Mouse (Mus musculus): ENCODE measurements at regions not wholly inside any gene's neighbourhood (a gene's known extent, or its start where the extent isn't known, plus 50 kb on each side); places are given as distances from the start of the nearest gene placed in this dataset.
A peak's percentile ranks its signal among the peaks of the same experiment; 100 is the strongest.
"Not testable (repeated sequence)": the region's sequence is repeated elsewhere in the genome, so short reads cannot be mapped to it uniquely, and the experiment has no call there.

DNA sequence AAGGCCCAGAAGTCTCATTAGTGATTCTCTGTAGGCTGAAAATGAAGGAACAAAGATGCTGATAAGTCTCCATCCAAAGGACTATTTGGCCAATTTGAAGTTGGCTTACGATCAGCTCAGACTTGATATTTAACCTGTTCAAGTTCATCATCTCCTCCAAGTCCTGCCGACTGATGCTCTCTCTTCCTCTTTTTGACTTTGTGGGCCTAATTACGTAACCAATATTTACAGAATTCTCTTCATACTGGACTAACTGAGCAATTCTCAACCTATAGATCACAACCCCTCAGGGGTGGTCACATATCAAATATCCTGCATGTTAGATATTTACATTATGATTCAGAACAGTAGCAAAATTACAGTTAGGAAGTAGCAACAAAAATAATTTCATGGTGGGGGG is 101.2 kb upstream of the Frmd4a start:
- no peaks in the 10 kb centered on the region for H3K9me3 ChIP-seq
- H3K27me3 ChIP-seq: no peaks in the 10 kb centered on the region
- H3K9ac ChIP-seq: no peak overlapping the region
- no peak for ATAC-seq (ENCODE audit: low FRiP score, low read depth)
- no peak overlapping the region for H3K4me3 ChIP-seq
- no peaks in the 10 kb centered on the region for H3K4me1 ChIP-seq (replicated peaks)
- H3K4me2 ChIP-seq: no peak overlapping the region
- 89% methylated on average over 3 of the region's 3 CpGs for WGBS
- no peaks in the 10 kb centered on the region for H3K36me3 ChIP-seq
- no peak overlapping the region for H3K27ac ChIP-seq (replicated peaks)

DNA sequence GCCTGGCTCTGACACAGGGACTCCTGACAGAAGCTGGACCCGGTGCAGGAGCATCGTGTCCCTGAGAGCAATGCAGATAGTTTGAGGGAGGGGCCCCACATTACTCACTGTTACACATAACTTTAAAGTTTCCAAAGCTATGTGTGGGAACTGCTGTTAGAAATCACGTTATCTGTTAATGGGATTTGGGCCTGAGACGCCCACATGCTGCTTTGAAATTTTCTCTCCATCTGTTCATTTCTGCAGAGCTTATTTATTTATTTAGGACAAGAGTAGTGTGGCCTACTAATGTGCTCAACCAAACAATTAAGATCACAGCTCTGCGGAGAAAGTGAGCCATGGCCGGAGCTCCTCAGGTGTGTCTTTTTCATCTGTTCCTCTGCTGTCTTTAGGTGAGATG is 99.4 kb upstream of the Frmd4a start:
- ATAC-seq (ENCODE audit: low FRiP score, low read depth): no peak

DNA sequence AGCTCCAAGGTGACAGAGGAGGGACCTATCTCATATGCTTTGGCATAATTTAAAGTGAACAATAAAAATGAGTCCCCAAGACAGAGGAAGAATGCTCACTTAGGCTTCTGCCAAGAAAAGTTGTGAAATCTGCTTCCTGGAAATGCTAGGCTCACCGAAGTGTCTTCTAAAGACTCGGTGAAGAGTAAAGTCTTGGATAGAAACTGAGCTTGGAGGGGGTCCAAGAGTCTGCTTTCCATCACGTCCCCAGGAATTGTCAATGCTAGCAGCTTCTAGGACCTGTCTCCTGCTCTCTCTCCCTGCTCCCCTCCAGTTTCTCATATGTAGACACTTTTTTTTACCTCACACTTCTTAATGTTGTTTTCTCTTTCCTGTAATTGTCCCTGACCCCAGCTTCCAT is 97.6 kb upstream of the Frmd4a start:
- H3K27ac ChIP-seq (replicated peaks): no peak overlapping the region
- H3K4me2 ChIP-seq: no peak overlapping the region
- no peaks in the 10 kb centered on the region for H3K9me3 ChIP-seq
- no peak overlapping the region for H3K9ac ChIP-seq
- ATAC-seq (ENCODE audit: low FRiP score, low read depth): no peak
- no peaks in the 10 kb centered on the region for H3K36me3 ChIP-seq
- no peak overlapping the region for H3K4me3 ChIP-seq
- no peaks in the 10 kb centered on the region for H3K4me1 ChIP-seq (replicated peaks)
- H3K27me3 ChIP-seq: no peaks in the 10 kb centered on the region
- WGBS: 63% methylated on average over 3 of the region's 3 CpGs

More for the DNA sequence above, 99.4 kb upstream of the Frmd4a start:
- WGBS: 70% methylated on average over 6 of the region's 6 CpGs
- Histone ChIP-seq H3K9me3 (no peaks in the 10 kb centered on the region), H3K27ac (replicated peaks) (no peak overlapping the region), H3K27me3 (no peaks in the 10 kb centered on the region), H3K4me1 (replicated peaks) (no peaks in the 10 kb centered on the region), H3K36me3 (no peaks in the 10 kb centered on the region), H3K4me3 (no peak overlapping the region), H3K9ac (no peak overlapping the region), H3K4me2 (no peak overlapping the region)

DNA sequence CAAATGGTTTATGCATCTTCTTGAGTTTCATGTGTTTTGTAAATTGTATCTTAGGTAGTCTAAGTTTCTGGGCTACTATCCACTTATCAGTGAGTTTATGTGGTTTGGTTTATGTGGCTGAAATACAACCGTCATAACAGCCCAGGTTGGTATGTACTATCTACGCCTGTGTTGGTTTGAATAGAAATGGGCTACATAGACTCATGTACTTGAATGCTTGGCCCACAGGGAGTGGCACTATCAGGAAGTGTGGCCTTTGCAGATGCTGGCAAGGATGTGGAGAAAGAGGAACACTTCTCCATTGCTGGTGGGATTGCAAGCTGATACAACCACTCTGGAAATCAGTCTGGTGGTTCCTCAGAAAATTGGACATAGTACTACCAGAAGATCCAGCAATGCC is 96.4 kb upstream of the Frmd4a start:
- H3K4me2 ChIP-seq; H3K36me3 ChIP-seq; H3K4me1 ChIP-seq (replicated peaks); H3K27ac ChIP-seq (replicated peaks); H3K4me3 ChIP-seq; H3K9ac ChIP-seq; H3K27me3 ChIP-seq; H3K9me3 ChIP-seq; ATAC-seq (ENCODE audit: low FRiP score, low read depth): not testable (repeated sequence)
- WGBS: 98% methylated on average over 2 of the region's 2 CpGs

DNA sequence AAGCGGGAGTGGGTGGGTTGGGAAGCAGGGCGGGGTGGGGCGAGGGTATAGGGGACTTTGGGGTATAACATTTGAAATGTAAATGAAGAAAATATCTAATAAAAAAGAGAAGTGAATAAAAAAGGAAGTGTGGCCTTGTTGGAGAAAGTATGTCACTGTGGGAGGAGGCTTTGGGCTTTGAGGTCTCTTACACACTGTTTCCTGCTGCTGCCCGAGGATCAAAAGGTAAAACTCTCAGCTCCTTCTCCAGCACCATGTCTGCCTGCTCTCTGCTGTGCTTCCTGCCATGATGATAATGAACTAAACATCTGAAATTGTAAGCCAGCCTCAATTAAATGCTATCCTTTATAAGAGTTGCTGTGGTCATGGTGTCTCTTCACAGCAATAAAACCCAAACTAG is 94.8 kb upstream of the Frmd4a start:
- H3K4me1 ChIP-seq (replicated peaks): no peaks in the 10 kb centered on the region; the same call in 1 of the 2 replicates
- H3K9ac ChIP-seq: no peak overlapping the region
- H3K27ac ChIP-seq (replicated peaks): no peak overlapping the region
- ATAC-seq (ENCODE audit: low FRiP score, low read depth): no peak
- H3K4me2 ChIP-seq: no peak overlapping the region
- 92% methylated on average over 4 of the region's 4 CpGs for WGBS
- no peak overlapping the region for H3K4me3 ChIP-seq
- no peaks in the 10 kb centered on the region for H3K27me3 ChIP-seq
- no peaks in the 10 kb centered on the region for H3K9me3 ChIP-seq
- no peaks in the 10 kb centered on the region for H3K36me3 ChIP-seq

DNA sequence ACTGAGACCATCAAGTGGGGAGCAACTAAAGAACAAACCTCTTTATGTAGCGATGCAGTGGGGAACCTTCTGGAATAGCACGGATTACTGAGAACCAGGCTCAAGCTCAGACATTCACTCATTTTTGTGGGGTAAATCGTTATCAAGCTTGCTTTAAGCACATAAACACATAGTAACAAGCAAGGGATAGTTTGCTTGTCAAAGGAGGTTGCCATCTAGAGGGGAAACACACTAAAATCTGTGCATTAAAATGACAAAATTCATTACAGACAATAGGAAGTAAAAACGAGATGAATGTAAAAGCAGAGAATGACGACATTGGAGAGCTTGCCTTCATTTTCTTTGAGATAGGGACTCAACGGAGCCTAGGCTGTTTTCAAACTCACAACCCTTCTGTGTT is 92.8 kb upstream of the Frmd4a start:
- Histone ChIP-seq H3K9ac (no peak overlapping the region), H3K27ac (replicated peaks) (no peak overlapping the region), H3K9me3 (no peaks in the 10 kb centered on the region)

DNA sequence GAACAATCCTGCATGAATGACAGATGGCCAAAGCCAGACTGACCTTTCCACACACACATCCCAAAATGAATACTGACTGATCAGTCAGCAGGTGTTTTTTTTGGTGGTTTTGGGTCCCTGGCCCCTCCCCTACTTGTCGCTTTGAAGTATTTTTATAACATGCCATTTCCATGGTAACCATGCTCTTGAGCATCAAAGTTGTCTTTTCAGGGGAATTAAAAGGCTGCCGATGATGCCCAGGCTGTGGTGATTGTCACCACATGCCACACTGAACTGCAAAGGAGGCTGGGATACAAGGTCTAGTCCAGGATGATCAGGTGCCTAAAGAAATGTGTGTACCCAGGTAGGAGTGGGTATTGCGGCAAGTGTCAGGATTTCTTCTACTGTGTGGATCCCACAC is 92.3 kb upstream of the Frmd4a start:
- Histone ChIP-seq H3K4me2 (no peak overlapping the region), H3K9me3 (no peaks in the 10 kb centered on the region), H3K36me3 (no peaks in the 10 kb centered on the region), H3K4me1 (replicated peaks) (no peaks in the 10 kb centered on the region; the same call in 1 of the 2 replicates), H3K27ac (replicated peaks) (no peak overlapping the region), H3K27me3 (no peaks in the 10 kb centered on the region), H3K4me3 (no peak overlapping the region), H3K9ac (no peak overlapping the region)
- ATAC-seq (ENCODE audit: low FRiP score, low read depth): 0 out of 2 replicates have a peak, but pooled peaks have one; percentile 34
- 50% methylated on average over 3 of the region's 3 CpGs for WGBS

More for the DNA sequence above, 92.8 kb upstream of the Frmd4a start:
- 71% methylated on average over 6 of the region's 6 CpGs for WGBS
- no peak for ATAC-seq (ENCODE audit: low FRiP score, low read depth)
- no peaks in the 10 kb centered on the region for H3K27me3 ChIP-seq
- no peak overlapping the region for H3K4me3 ChIP-seq
- no peaks in the 10 kb centered on the region; the same call in 1 of the 2 replicates for H3K4me1 ChIP-seq (replicated peaks)
- H3K36me3 ChIP-seq: no peaks in the 10 kb centered on the region
- H3K4me2 ChIP-seq: no peak overlapping the region

DNA sequence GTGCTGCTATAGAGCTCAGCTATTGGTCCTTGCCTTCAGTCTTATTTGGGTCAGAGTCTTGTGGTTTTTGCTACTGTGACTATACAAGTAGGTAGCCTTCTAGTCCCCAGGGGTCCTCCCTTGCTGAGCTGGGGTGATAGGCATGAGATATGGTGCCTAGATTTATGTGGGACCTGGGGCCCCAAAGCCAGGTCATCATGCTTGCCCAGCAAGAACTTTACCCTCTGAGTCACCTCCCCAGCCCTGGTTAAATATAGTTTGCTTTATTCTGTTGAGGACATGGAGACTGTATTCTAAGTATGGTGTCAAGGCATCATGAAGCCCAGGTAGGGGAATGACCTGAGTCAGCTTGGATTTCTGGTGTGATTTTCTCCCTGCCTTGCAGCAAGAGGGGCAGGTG is 91.4 kb upstream of the Frmd4a start:
- Histone ChIP-seq H3K36me3 (no peaks in the 10 kb centered on the region), H3K27ac (replicated peaks) (no peak overlapping the region), H3K27me3 (no peaks in the 10 kb centered on the region), H3K9ac (no peak overlapping the region), H3K4me3 (no peak overlapping the region), H3K4me2 (no peak overlapping the region), H3K9me3 (no peaks in the 10 kb centered on the region), H3K4me1 (replicated peaks) (no peaks in the 10 kb centered on the region; the same call in 1 of the 2 replicates)
- ATAC-seq (ENCODE audit: low FRiP score, low read depth): no peak

DNA sequence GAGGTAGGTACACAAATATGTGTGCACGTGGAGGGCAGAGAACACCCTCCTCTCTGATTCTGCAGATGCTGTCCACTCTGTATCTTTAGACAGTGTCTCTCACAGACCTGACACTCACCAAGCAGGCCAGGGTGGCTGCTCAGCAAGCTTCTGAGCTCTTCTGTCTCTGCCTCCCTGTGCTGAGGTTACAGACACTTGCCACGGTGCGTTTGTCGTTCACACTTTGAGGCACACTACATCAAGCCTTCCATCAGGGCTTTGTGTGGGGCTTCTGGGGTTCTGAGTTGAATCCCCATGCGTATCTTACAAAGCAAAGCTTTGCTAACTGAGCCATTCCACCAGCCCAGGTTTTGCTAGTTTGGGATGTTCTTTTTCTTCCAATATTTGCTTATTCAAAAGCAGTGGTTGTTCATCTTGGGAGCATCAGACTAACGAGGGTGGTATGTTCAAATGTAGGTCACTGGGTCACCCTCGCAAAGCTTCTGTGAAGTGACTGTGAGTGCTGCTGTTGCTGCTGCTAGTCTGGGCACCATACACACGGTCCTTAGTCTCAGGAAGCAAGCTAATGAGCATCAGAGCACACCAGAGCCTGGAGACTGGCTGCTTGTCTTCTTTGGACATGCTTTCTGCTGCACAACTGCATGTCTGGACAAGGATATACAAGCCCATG is 90.2 kb upstream of the Frmd4a start:
- 68% methylated on average over 8 of the region's 8 CpGs for WGBS
- no peaks in the 10 kb centered on the region for H3K27me3 ChIP-seq
- no peaks in the 10 kb centered on the region for H3K9me3 ChIP-seq
- no peak overlapping the region for H3K4me3 ChIP-seq
- H3K36me3 ChIP-seq: no peaks in the 10 kb centered on the region
- no peaks in the 10 kb centered on the region; the same call in 1 of the 2 replicates for H3K4me1 ChIP-seq (replicated peaks)
- H3K27ac ChIP-seq (replicated peaks): no peak overlapping the region
- H3K9ac ChIP-seq: no peak overlapping the region
- ATAC-seq (ENCODE audit: low FRiP score, low read depth): no peak
- no peak overlapping the region for H3K4me2 ChIP-seq

DNA sequence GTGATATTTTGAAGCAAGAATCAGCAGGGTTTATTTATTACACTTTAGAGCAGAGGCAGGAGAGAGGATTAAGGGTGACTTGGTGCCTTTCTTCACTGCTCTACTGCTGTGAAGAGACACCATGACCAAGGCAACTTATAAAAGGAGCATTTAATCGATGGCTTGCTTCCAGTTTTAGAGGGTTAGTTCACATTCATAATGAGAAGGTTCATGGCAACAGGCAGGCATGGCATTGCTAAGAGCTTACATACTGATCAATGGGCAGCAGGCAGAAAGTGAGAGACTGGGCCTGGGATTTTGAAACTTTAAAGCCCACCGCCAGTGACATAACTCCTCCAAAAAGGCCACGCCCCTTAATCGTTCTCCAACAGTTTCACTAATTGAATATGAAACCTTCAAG is 89.7 kb upstream of the Frmd4a start:
- Histone ChIP-seq H3K4me3 (no peak overlapping the region), H3K4me2 (no peak overlapping the region), H3K27ac (replicated peaks) (no peak overlapping the region), H3K27me3 (no peaks in the 10 kb centered on the region), H3K9ac (no peak overlapping the region), H3K4me1 (replicated peaks) (no peaks in the 10 kb centered on the region; the same call in 1 of the 2 replicates), H3K9me3 (no peaks in the 10 kb centered on the region), H3K36me3 (no peaks in the 10 kb centered on the region)
- ATAC-seq (ENCODE audit: low FRiP score, low read depth): no peak
- WGBS: 62% methylated on average over 4 of the region's 4 CpGs

DNA sequence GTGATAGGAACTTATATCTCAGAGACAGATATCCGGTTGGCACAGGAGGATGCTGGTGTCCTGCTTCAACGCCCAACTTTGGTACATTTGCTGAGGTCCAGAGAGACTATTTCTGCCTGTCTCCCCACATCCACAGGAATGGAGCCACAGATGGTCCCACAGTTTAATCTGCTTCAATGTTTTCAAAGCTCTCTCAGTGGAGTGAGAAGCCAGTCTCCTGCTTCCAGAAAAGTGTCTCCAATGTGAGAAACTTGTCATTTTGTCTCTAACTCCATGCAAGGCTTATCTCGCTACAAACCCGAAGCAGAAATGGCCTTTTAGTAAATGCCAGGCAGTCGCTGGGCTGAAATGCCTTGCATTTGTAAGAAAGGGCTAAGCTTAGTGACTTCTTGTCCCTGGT is 86.9 kb upstream of the Frmd4a start:
- Histone ChIP-seq H3K4me1 (replicated peaks) (no peaks in the 10 kb centered on the region), H3K27ac (replicated peaks) (no peak overlapping the region), H3K9me3 (no peaks in the 10 kb centered on the region), H3K27me3 (no peaks in the 10 kb centered on the region), H3K4me3 (no peak overlapping the region), H3K36me3 (no peaks in the 10 kb centered on the region), H3K4me2 (no peak overlapping the region), H3K9ac (no peak overlapping the region)
- ATAC-seq (ENCODE audit: low FRiP score, low read depth): no peak
- WGBS: 84% methylated on average over 5 of the region's 5 CpGs

DNA sequence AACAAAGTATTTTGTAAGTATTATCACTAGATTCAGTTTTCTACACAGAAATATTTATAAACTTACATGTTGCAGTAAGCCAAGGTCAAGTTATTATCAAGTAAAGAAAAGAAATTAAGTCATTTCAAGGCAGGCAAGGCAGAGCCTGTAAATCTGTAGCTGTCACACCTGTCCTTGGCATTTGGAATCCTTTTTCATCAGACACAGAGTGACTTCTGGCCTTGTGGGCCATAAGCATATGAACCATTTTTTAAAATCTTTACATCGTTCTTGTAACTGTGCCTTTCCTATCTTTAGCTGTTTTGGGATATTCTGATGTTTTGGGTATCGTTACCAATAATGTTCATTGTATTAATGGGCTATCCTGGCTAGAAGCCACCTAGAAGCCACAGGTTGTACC is 76.7 kb upstream of the Frmd4a start:
- no peaks in the 10 kb centered on the region for H3K27me3 ChIP-seq
- 83% methylated on average over 2 of the region's 2 CpGs for WGBS
- H3K9ac ChIP-seq: no peak overlapping the region
- ATAC-seq (ENCODE audit: low FRiP score, low read depth): no peak
- no peaks in the 10 kb centered on the region for H3K9me3 ChIP-seq
- no peaks in the 10 kb centered on the region for H3K4me1 ChIP-seq (replicated peaks)
- H3K4me3 ChIP-seq: no peak overlapping the region
- no peak overlapping the region for H3K27ac ChIP-seq (replicated peaks)
- no peaks in the 10 kb centered on the region for H3K36me3 ChIP-seq
- no peak overlapping the region for H3K4me2 ChIP-seq

DNA sequence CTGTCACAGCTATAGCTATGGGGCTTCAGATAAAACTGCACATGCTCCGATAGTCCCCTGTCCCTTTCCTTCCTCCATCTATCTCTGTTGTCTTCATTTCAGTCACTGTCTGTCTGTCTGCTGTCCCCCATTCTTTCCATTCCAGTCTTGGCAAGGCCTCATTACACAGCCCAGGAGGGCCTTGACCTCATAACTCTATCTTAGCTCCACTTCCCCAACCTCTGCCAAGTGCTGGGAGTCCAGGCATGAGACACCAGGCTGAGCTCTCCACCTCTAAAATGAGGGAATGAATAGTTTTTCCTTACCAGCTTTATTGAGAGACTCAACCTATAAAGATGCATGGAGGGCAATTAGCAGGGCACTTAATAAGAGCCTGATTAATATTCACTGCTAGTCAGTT is 76.0 kb upstream of the Frmd4a start:
- Histone ChIP-seq H3K27me3 (no peaks in the 10 kb centered on the region), H3K9ac (no peak overlapping the region), H3K4me3 (no peak overlapping the region), H3K9me3 (no peaks in the 10 kb centered on the region), H3K4me2 (no peak overlapping the region), H3K4me1 (replicated peaks) (no peaks in the 10 kb centered on the region), H3K27ac (replicated peaks) (no peak overlapping the region), H3K36me3 (no peaks in the 10 kb centered on the region)
- ATAC-seq (ENCODE audit: low FRiP score, low read depth): no peak
- WGBS: 90% methylated on average over 1 of the region's 1 CpGs

Measured in hindbrain, embryonic 15.5 days (tissue).